Mouse (Mus musculus): ENCODE results near the gene Tnfrsf19.

DNA sequence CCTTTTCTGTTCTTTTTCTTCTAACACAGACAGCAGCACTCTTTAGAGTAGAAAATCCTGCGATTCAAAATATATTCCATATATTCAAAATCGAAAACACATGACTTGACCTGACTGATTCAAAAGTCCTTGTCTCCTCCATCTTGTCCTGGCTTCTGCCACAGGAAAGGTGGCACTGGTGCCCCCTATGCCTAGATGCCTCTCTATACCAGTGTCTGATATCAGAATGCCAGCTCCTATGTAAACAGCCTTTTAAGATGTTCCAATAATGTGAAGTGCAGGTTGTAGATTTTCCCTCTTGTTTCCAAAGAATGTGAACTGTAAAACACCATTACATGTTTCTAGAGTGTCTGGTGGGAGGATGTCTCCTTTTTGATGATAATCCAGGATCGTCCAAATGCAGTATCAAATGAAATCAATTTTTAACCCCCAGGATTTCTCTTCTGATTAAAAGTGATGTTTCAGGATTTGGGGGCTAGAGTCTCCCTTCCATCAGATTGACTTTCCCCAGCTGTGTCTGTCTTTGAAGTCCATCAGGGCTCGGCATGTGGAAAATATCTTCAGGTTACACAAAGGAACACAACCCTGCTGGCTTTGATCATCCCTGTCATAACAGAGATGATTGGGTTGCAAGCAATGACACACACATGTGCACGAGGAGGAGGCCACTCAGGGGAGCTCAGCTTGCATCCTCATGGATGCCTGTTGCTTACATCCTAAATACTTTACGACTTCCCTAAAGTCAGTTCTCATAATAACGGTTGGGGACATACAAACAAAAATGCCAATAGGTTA is 82.1 kb downstream of the Tnfrsf19 start:
- TF ChIP-seq POLR2A (IDR thresholded peaks at IDR 0.05; ENCODE audit: insufficient read depth, low read depth, low read length): no peak
- TF ChIP-seq CTCF (IDR thresholded peaks at IDR 0.05; ENCODE audit: insufficient read depth, low read depth, low read length): no peak
